Mouse (Mus musculus): ENCODE results near the gene Tgfb2.
A peak's percentile ranks its signal among the peaks of the same experiment; 100 is the strongest.

Gene Tgfb2

DNA sequence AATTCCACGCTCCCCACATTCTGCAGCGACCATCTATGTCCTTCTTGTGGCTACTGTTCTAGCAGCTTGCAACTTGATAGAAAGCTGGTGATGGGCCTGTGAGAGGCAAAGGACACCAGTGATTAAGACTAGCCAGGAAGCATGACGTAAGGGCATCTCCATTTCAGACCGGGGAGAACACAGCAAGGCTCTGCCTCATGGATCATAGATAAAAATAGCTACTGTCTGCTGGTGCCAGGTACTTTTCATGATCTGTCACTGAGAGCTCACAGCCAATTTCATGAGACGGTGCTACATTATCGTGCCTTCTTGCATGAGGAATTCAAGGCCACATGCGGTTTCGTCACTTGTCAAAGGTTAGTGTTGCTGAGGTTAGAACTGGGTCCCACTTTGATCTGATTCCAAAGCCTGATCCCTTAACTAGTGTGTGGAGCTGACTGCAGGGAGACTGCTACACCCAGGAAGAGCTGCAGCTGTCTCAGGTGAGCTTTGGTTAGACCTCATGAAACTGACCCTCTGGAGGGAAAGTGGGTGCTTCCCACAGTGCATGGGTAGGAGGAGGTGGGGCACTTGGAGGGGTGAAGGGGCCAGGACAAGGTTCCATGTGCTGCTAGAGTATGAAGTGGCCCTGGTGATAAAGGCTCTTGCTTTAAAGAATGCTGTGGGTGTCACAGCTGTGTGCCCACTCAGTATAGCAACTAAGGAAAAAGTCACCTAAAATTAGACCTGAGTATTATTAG, 118.6 kb downstream of the Tgfb2 start:
- 0 out of 2 replicates have a peak, but pooled peaks have one; percentile 45 for ATAC-seq (ENCODE audit: insufficient number of reproducible peaks, low FRiP score, low TSS enrichment)

DNA sequence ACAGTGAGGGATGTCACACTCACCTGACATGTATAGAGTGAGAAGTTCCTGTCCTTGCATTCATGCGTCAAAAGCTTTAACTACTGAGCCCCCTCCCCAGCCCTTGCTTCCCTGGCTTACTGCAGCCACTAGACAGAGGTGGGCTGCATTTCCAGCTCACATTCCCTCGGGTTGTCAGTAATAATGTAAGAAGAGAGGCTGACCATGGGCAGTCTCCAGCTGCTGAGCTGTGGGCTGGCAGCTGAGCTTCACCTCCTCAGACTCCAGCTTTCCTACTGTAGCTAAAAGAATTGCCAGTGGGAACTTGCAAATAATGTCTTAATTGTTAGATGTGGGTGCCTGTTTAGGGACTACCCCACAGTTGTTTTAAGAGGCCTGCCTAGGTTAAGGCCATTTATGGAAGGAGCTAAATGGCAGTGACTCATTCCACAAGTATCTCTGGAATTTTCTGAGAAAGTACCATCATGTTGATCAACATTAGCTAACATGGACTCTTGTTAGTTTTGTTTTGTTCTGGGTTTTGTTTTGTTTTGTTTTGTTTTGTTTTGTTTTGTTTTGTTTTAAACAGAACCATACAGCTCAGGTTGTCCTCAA, 120.1 kb downstream of the Tgfb2 start:
- no peak for ATAC-seq (ENCODE audit: insufficient number of reproducible peaks, low FRiP score, low TSS enrichment)

DNA sequence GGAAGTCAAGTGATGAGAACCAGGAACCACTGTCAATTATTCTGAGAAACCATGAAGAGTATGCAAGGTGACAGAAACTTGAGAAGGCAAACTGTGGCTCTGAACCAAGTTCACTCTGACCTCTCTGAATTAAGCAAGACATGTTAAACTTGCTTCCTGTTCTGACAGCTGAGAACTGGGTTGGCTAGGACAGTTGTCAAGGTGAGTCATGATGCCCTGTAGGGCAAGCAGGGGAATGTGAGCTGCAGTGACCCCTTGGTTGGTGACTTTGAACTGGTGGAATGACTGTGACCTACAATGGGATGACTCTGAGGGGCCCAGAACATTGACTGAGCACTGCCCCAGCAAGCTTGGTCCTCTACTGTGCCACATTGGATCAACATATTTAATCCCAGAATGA, 121.9 kb downstream of the Tgfb2 start:
- ATAC-seq (ENCODE audit: insufficient number of reproducible peaks, low FRiP score, low TSS enrichment) = no peak

DNA sequence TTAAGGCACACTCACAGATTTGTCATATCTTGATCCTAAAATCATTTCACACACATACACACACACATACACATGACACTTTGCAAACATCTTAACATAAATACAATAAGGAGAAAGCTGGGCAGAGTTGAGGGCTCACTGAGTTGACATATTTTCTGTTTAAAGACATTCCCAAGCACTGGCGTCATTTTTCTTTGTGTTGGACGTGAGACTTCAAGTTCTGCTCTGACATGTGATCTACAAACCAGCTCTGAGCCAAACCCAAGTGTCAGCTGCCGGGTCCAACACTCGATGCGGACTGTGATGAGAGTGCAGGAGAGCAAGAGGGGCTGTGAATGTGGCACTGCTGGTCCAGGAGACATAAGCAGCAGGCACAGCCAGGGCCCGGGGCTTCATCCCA, 123.7 kb downstream of the Tgfb2 start:
- ATAC-seq (ENCODE audit: insufficient number of reproducible peaks, low FRiP score, low TSS enrichment) = no peak

GRCm38 (mm10) chr1:186581666-186582065, 124.1 kb downstream of the Tgfb2 start:
- ATAC-seq (ENCODE audit: insufficient number of reproducible peaks, low FRiP score, low TSS enrichment) = no peak

GRCm38 (mm10) chr1:186581114-186581513, 124.7 kb downstream of the Tgfb2 start:
- ATAC-seq (ENCODE audit: insufficient number of reproducible peaks, low FRiP score, low TSS enrichment) = no peak

- no peak for ATAC-seq (ENCODE audit: insufficient number of reproducible peaks, low FRiP score, low TSS enrichment)
Observed at GRCm38 (mm10) chr1:186577302-186577701, 128.5 kb downstream of the Tgfb2 start.

DNA sequence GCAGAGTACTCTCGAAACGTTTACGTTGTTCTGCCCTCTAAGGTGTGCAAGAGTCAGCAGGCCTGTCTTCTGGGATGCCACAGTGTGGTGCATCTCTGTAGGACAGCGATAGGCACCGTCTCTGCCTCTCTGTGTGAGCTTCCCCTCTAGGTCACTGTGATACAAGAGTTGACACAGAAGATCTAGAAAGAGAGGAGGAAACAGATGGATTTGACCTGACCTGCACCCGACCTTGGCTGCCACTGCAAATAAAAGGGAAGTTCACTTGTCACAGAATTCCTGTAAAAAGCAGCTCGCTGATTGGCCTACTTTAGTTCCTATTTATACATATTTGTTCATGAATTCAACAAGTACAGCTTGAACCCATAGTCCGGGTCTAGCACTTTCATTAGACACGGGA, 130.2 kb downstream of the Tgfb2 start:
- no peak for ATAC-seq (ENCODE audit: insufficient number of reproducible peaks, low FRiP score, low TSS enrichment)

GRCm38 (mm10) chr1:186575074-186575473, 130.7 kb downstream of the Tgfb2 start:
- ATAC-seq (ENCODE audit: insufficient number of reproducible peaks, low FRiP score, low TSS enrichment) = no peak

All from cerebellum, adult (tissue).